Mouse (Mus musculus) embryonic facial prominence, embryonic 10.5 days (tissue): ENCODE measurements around the gene Spag4. TPM values are rescaled to one million over a fixed set of nuclear protein-coding genes. Genes with fewer than 3 reads are reported as not detected.
"Not testable (repeated sequence)": the region's sequence is repeated elsewhere in the genome, so short reads cannot be mapped to it uniquely, and the experiment has no call there.

Experiments
- DNase-seq: peaks from one replicate; pipeline ENCODE4 v3.0.0-alpha.2; 2017; ENCODE audit warnings: low spot score
- H3K27ac ChIP-seq: fragments of 300-500 bp; sonication (generic); replicated peaks from 2 replicates; pipeline ENCODE4 v1.5.1; 2016; ENCODE audit warnings: mild to moderate bottlenecking
- H3K27me3 ChIP-seq: fragments of 300-500 bp; sonication (generic); replicated peaks from 2 replicates; pipeline ENCODE4 v1.6.1; 2016; ENCODE audit warnings: low read depth, mild to moderate bottlenecking; ENCODE audit not compliant: poor library complexity, severe bottlenecking
- H3K36me3 ChIP-seq: fragments of 300-500 bp; sonication (generic); replicated peaks from 2 replicates; pipeline ENCODE4 v1.6.1; 2016; ENCODE audit warnings: mild to moderate bottlenecking, moderate library complexity
- H3K4me1 ChIP-seq: fragments of 300-500 bp; sonication (generic); 2 replicates; pipeline ENCODE4 v1.6.1; 2016
- H3K4me3 ChIP-seq: fragments of 300-500 bp; sonication (generic); 2 replicates; pipeline ENCODE4 v1.5.1; 2016; ENCODE audit warnings: mild to moderate bottlenecking, moderate library complexity
- H3K9me3 ChIP-seq: fragments of 300-500 bp; sonication (generic); 2 replicates; pipeline ENCODE4 v1.6.1; 2016; ENCODE audit warnings: mild to moderate bottlenecking
- WGBS: fragments of 180-500 bp; shearing (Covaris S2); methylation state at CpG from one replicate; pipeline ENCODE4 v1.1.7; 2016; 5-methylcytosine and 5-hydroxymethylcytosine counted together
- polyA plus RNA-seq: library from polyadenylated mRNA; unstranded; fragments of >200 nt; fragmentation: Nextera tagmentation; extraction: Ambion mirVana; gene quantifications from 2 replicates; pipeline ENCODE4 v1.2.1, GENCODE M21; 2016

Spag4 gene
- polyA plus RNA-seq, 1 experiment from 2014 or later, result 6.0 TPM

- Histone ChIP-seq H3K4me3 (no peak overlapping the region), H3K9me3 (no peaks in the 10 kb centered on the region), H3K27ac (no peak overlapping the region), H3K27me3 (no peaks in the 10 kb centered on the region), H3K36me3 (peaks cover 72% of the 10 kb centered on the region), H3K4me1 (no peaks in the 10 kb centered on the region)
- 96% methylated on average over 7 of the region's 7 CpGs for WGBS
- no peak for DNase-seq
Observed at GRCm38 (mm10) chr2:156077461-156077860, 12.5 kb downstream of the Spag4 start.

- H3K4me3 ChIP-seq, result no peak overlapping the region
- H3K9me3 ChIP-seq, result no peaks in the 10 kb centered on the region
- DNase-seq, result no peak
- WGBS, result 92% methylated on average over 16 of the region's 16 CpGs
- peaks cover 65% of the 10 kb centered on the region for H3K36me3 ChIP-seq
- no peaks in the 10 kb centered on the region for H3K4me1 ChIP-seq
- H3K27ac ChIP-seq, result no peak overlapping the region
- no peaks in the 10 kb centered on the region for H3K27me3 ChIP-seq
Observed at GRCm38 (mm10) chr2:156078421-156079182, 13.6 kb downstream of the Spag4 start.

GRCm38 (mm10) chr2:156079183-156079560 is 14.2 kb downstream of the Spag4 start:
- Histone ChIP-seq H3K4me3 (no peak overlapping the region), H3K36me3 (peaks cover 59% of the 10 kb centered on the region), H3K27ac (no peak overlapping the region), H3K9me3 (no peaks in the 10 kb centered on the region), H3K4me1 (no peaks in the 10 kb centered on the region), H3K27me3 (no peaks in the 10 kb centered on the region)
- WGBS, result 91% methylated on average over 8 of the region's 8 CpGs
- no peak for DNase-seq

- no peaks in the 10 kb centered on the region for H3K4me1 ChIP-seq
- DNase-seq, result no peak
- WGBS, result 70% methylated on average over 4 of the region's 4 CpGs
- no peaks in the 10 kb centered on the region for H3K9me3 ChIP-seq
- H3K4me3 ChIP-seq, result no peak overlapping the region
- H3K27ac ChIP-seq, result no peak overlapping the region
- H3K27me3 ChIP-seq, result no peaks in the 10 kb centered on the region
- peaks cover 54% of the 10 kb centered on the region for H3K36me3 ChIP-seq
Observed at GRCm38 (mm10) chr2:156079674-156080073, 14.7 kb downstream of the Spag4 start.

GRCm38 (mm10) chr2:156080391-156080790 is 15.4 kb downstream of the Spag4 start:
- Histone ChIP-seq H3K9me3 (no peaks in the 10 kb centered on the region), H3K36me3 (peaks cover 47% of the 10 kb centered on the region), H3K27me3 (no peaks in the 10 kb centered on the region), H3K27ac (no peak overlapping the region), H3K4me3 (no peak overlapping the region), H3K4me1 (no peaks in the 10 kb centered on the region)
- 91% methylated on average over 7 of the region's 7 CpGs for WGBS
- no peak for DNase-seq

GRCm38 (mm10) chr2:156084541-156084940 is 19.6 kb downstream of the Spag4 start:
- 90% methylated on average over 3 of the region's 3 CpGs for WGBS
- no peak for DNase-seq
- Histone ChIP-seq H3K9me3 (no peaks in the 10 kb centered on the region), H3K4me3 (no peak overlapping the region), H3K36me3 (peaks cover 38% of the 10 kb centered on the region), H3K27ac (no peak overlapping the region), H3K27me3 (no peaks in the 10 kb centered on the region), H3K4me1 (no peaks in the 10 kb centered on the region)

- peaks cover 55% of the 10 kb centered on the region for H3K36me3 ChIP-seq
- 0 out of 2 replicates have a peak, but pooled peaks cover 3% of the 10 kb centered on the region for H3K4me1 ChIP-seq
- no peak overlapping the region for H3K4me3 ChIP-seq
- 89% methylated on average over 7 of the region's 7 CpGs for WGBS
- no peaks in the 10 kb centered on the region for H3K27me3 ChIP-seq
- H3K27ac ChIP-seq, result no peak overlapping the region
- no peak for DNase-seq
- H3K9me3 ChIP-seq, result no peaks in the 10 kb centered on the region
Observed at GRCm38 (mm10) chr2:156087391-156088110, 22.6 kb downstream of the Spag4 start.

- Histone ChIP-seq H3K4me1 (0 out of 2 replicates have a peak, but pooled peaks cover 3% of the 10 kb centered on the region), H3K9me3 (no peaks in the 10 kb centered on the region), H3K27ac (no peak overlapping the region), H3K27me3 (no peaks in the 10 kb centered on the region), H3K36me3 (peaks cover 59% of the 10 kb centered on the region), H3K4me3 (no peak overlapping the region)
- DNase-seq, result no peak
- whole genome bisulfite sequencing, result 86% methylated on average over 1 of the region's 1 CpGs
Observed at GRCm38 (mm10) chr2:156089799-156090198, 24.8 kb downstream of the Spag4 start.

GRCm38 (mm10) chr2:156091926-156092325 is 27.0 kb downstream of the Spag4 start:
- 0 out of 2 replicates have a peak, but pooled peaks cover 3% of the 10 kb centered on the region for H3K4me1 ChIP-seq
- no peak overlapping the region for H3K27ac ChIP-seq
- WGBS, result 86% methylated on average over 5 of the region's 5 CpGs
- no peaks in the 10 kb centered on the region for H3K27me3 ChIP-seq
- no peak for DNase-seq
- no peaks in the 10 kb centered on the region for H3K9me3 ChIP-seq
- H3K4me3 ChIP-seq, result no peak overlapping the region
- H3K36me3 ChIP-seq, result peaks cover 71% of the 10 kb centered on the region

GRCm38 (mm10) chr2:156110627-156111357 is 45.8 kb downstream of the Spag4 start:
- peak overlapping the region; percentile 96 for H3K27ac ChIP-seq
- no peaks in the 10 kb centered on the region for H3K27me3 ChIP-seq
- DNase-seq, result peak; percentile 58
- peak overlapping the region; percentile 93 for H3K4me3 ChIP-seq
- peaks cover 20% of the 10 kb centered on the region for H3K4me1 ChIP-seq
- H3K9me3 ChIP-seq, result no peaks in the 10 kb centered on the region
- WGBS, result 2% methylated on average over 16 of the region's 16 CpGs
- peaks cover 36% of the 10 kb centered on the region for H3K36me3 ChIP-seq

- Histone ChIP-seq H3K36me3 (peaks cover 30% of the 10 kb centered on the region), H3K4me3 (peak within 1 kb of the TSS; percentile 93), H3K27ac (peak within 1 kb of the TSS; percentile 96), H3K27me3 (no peaks in the 10 kb centered on the region), H3K4me1 (peaks cover 15% of the 10 kb centered on the region), H3K9me3 (no peaks in the 10 kb centered on the region)
- peak; percentile 97 for DNase-seq
- under 1% methylated on average over 74 of the region's 74 CpGs for WGBS
Observed at GRCm38 (mm10) chr2:156111358-156112079, 46.5 kb downstream of the Spag4 start, which contains the start of the genes Cpne1 and Rbm12. Cpne1 (minus strand) TSS chr2:156111965. Rbm12 (minus strand) TSS chr2:156111978.

GRCm38 (mm10) chr2:156112080-156112423 is 47.1 kb downstream of the Spag4 start:
- peak overlapping the region; percentile 96 for H3K27ac ChIP-seq
- WGBS, result 27% methylated on average over 5 of the region's 5 CpGs
- H3K4me1 ChIP-seq, result peaks cover 12% of the 10 kb centered on the region

More at GRCm38 (mm10) chr2:156112080-156112423, 47.1 kb downstream of the Spag4 start:
- H3K27me3 ChIP-seq, DNase-seq, H3K9me3 ChIP-seq: not testable (repeated sequence)
- peak overlapping the region; percentile 93 for H3K4me3 ChIP-seq
- peaks cover 25% of the 10 kb centered on the region for H3K36me3 ChIP-seq
